Mouse (Mus musculus): ENCODE measurements at regions not wholly inside any gene's neighbourhood (a gene's known extent, or its start where the extent isn't known, plus 50 kb on each side); places are given as distances from the start of the nearest gene placed in this dataset.

GRCm38 (mm10) chr6:140279736-140280370 lies 144.0 kb upstream of the Plekha5 start:
- Histone ChIP-seq H3K4me1 (ENCODE audit: insufficient read depth, low read depth, low read length) (no peaks in the 10 kb centered on the region), H3K36me3 (ENCODE audit: insufficient read depth, low read length) (no peaks in the 10 kb centered on the region), H3K27ac (ENCODE audit: low read length) (no peak overlapping the region), H3K4me3 (ENCODE audit: low read depth, low read length) (no peak overlapping the region), H3K9me3 (ENCODE audit: low read length) (no peaks in the 10 kb centered on the region), H3K9ac (replicated peaks; ENCODE audit: low read depth) (no peak overlapping the region), H3K27me3 (replicated peaks; ENCODE audit: insufficient read depth, low read length) (no peaks in the 10 kb centered on the region), H3K4me2 (replicated peaks; ENCODE audit: low read depth, low read length) (no peak overlapping the region)
- TF ChIP-seq EP300 (IDR thresholded peaks at IDR 0.05), result no peak
- no peak for TF ChIP-seq CTCF (IDR thresholded peaks at IDR 0.05)
- ATAC-seq (no peak), DNase-seq (ENCODE audit: low spot score) (no peak)
- WGBS, result 73% methylated on average over 8 of the region's 8 CpGs

- ATAC-seq (no peak), DNase-seq (ENCODE audit: low spot score) (no peak)
- Histone ChIP-seq H3K9ac (replicated peaks; ENCODE audit: low read depth) (no peak overlapping the region), H3K27ac (ENCODE audit: low read length) (no peak overlapping the region), H3K4me3 (ENCODE audit: low read depth, low read length) (no peak overlapping the region), H3K4me2 (replicated peaks; ENCODE audit: low read depth, low read length) (no peak overlapping the region), H3K9me3 (ENCODE audit: low read length) (no peaks in the 10 kb centered on the region), H3K4me1 (ENCODE audit: insufficient read depth, low read depth, low read length) (no peaks in the 10 kb centered on the region), H3K36me3 (ENCODE audit: insufficient read depth, low read length) (no peaks in the 10 kb centered on the region), H3K27me3 (replicated peaks; ENCODE audit: insufficient read depth, low read length) (no peaks in the 10 kb centered on the region)
- TF ChIP-seq EP300 (IDR thresholded peaks at IDR 0.05), result no peak
- TF ChIP-seq CTCF (IDR thresholded peaks at IDR 0.05), result no peak
- WGBS, result 34% methylated on average over 5 of the region's 5 CpGs
Observed at GRCm38 (mm10) chr6:140278750-140279149, 145.1 kb upstream of the Plekha5 start.

DNA sequence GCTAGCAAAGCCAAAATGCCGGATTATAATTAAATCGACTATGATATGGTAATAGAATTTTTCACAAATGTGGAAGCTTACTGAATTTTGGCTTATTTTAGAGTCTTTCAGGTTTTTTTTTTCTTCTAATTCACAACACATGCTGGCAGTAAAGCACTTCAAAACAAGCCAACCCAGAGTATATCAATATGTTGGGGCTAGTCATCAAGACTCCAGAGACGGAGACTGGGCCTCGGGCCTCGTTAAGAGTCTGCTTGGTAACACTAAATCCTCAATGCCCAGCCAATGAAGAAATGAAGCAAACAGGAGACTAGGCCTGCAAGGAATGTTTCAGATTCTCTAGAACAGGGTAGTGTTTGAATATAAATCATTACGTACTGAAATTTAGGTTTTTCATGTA lies 153.3 kb upstream of the Plekha5 start:
- Histone ChIP-seq H3K27ac (ENCODE audit: low read length) (no peak overlapping the region), H3K9me3 (ENCODE audit: low read length) (no peaks in the 10 kb centered on the region), H3K36me3 (ENCODE audit: insufficient read depth, low read length) (no peaks in the 10 kb centered on the region), H3K9ac (replicated peaks; ENCODE audit: low read depth) (no peak overlapping the region), H3K4me3 (ENCODE audit: low read depth, low read length) (no peak overlapping the region), H3K4me1 (ENCODE audit: insufficient read depth, low read depth, low read length) (no peaks in the 10 kb centered on the region), H3K4me2 (replicated peaks; ENCODE audit: low read depth, low read length) (no peak overlapping the region), H3K27me3 (replicated peaks; ENCODE audit: insufficient read depth, low read length) (no peaks in the 10 kb centered on the region)
- ATAC-seq (no peak), DNase-seq (ENCODE audit: low spot score) (no peak)
- 85% methylated on average over 6 of the region's 6 CpGs for WGBS
- TF ChIP-seq CTCF (IDR thresholded peaks at IDR 0.05), result no peak
- no peak for TF ChIP-seq EP300 (IDR thresholded peaks at IDR 0.05)

GRCm38 (mm10) chr6:140268315-140269070 lies 155.4 kb upstream of the Plekha5 start:
- no peak for ATAC-seq
- DNase-seq (ENCODE audit: low spot score), result no peak
- H3K27me3 ChIP-seq (replicated peaks; ENCODE audit: insufficient read depth, low read length), result no peaks in the 10 kb centered on the region
- H3K4me3 ChIP-seq (ENCODE audit: low read depth, low read length), result no peak overlapping the region
- 39% methylated on average over 11 of the region's 11 CpGs for WGBS
- no peak overlapping the region for H3K4me2 ChIP-seq (replicated peaks; ENCODE audit: low read depth, low read length)
- no peak overlapping the region for H3K9ac ChIP-seq (replicated peaks; ENCODE audit: low read depth)
- no peaks in the 10 kb centered on the region for H3K9me3 ChIP-seq (ENCODE audit: low read length)
- H3K27ac ChIP-seq (ENCODE audit: low read length), result no peak overlapping the region
- no peaks in the 10 kb centered on the region for H3K36me3 ChIP-seq (ENCODE audit: insufficient read depth, low read length)
- TF ChIP-seq CTCF (IDR thresholded peaks at IDR 0.05), result no peak
- no peak for TF ChIP-seq EP300 (IDR thresholded peaks at IDR 0.05)
- no peaks in the 10 kb centered on the region for H3K4me1 ChIP-seq (ENCODE audit: insufficient read depth, low read depth, low read length)

- DNase-seq (ENCODE audit: low spot score) (no peak), ATAC-seq (no peak)
- no peak for TF ChIP-seq CTCF (IDR thresholded peaks at IDR 0.05)
- TF ChIP-seq EP300 (IDR thresholded peaks at IDR 0.05), result no peak
- Histone ChIP-seq H3K9ac (replicated peaks; ENCODE audit: low read depth) (no peak overlapping the region), H3K27me3 (replicated peaks; ENCODE audit: insufficient read depth, low read length) (no peaks in the 10 kb centered on the region), H3K4me3 (ENCODE audit: low read depth, low read length) (no peak overlapping the region), H3K4me2 (replicated peaks; ENCODE audit: low read depth, low read length) (no peak overlapping the region), H3K36me3 (ENCODE audit: insufficient read depth, low read length) (no peaks in the 10 kb centered on the region), H3K4me1 (ENCODE audit: insufficient read depth, low read depth, low read length) (no peaks in the 10 kb centered on the region), H3K9me3 (ENCODE audit: low read length) (no peaks in the 10 kb centered on the region), H3K27ac (ENCODE audit: low read length) (no peak overlapping the region)
- 38% methylated on average over 1 of the region's 1 CpGs for WGBS
Observed at GRCm38 (mm10) chr6:140263920-140264319, 159.9 kb upstream of the Plekha5 start.

GRCm38 (mm10) chr6:140261813-140262212 lies 162.0 kb upstream of the Plekha5 start:
- Histone ChIP-seq H3K4me3 (ENCODE audit: low read depth, low read length) (no peak overlapping the region), H3K27me3 (replicated peaks; ENCODE audit: insufficient read depth, low read length) (no peaks in the 10 kb centered on the region), H3K36me3 (ENCODE audit: insufficient read depth, low read length) (no peaks in the 10 kb centered on the region), H3K9ac (replicated peaks; ENCODE audit: low read depth) (no peak overlapping the region), H3K4me2 (replicated peaks; ENCODE audit: low read depth, low read length) (no peak overlapping the region), H3K4me1 (ENCODE audit: insufficient read depth, low read depth, low read length) (no peaks in the 10 kb centered on the region), H3K27ac (ENCODE audit: low read length) (no peak overlapping the region), H3K9me3 (ENCODE audit: low read length) (no peaks in the 10 kb centered on the region)
- TF ChIP-seq EP300 (IDR thresholded peaks at IDR 0.05) (no peak), CTCF (IDR thresholded peaks at IDR 0.05) (no peak)
- DNase-seq (ENCODE audit: low spot score) (no peak), ATAC-seq (no peak)
- 97% methylated on average over 1 of the region's 1 CpGs for WGBS

Measured in lung, postnatal 0 days (tissue).